Mouse (Mus musculus) layer of hippocampus, postnatal 36 days (tissue): ENCODE measurements around the gene Scin. TPM values are rescaled to one million over a fixed set of nuclear protein-coding genes. Genes with fewer than 3 reads are reported as not detected.

Source experiments
- DNase-seq, 2 experiments: peaks; one replicate each; pipeline ENCODE4 v3.0.0; 2022
- total RNA-seq, 2 experiments: library from RNA; stranded (reverse); gene quantifications; 2 replicates each; pipeline ENCODE4 v1.2.3; 2021

The Scin gene
- total RNA-seq, 2 experiments from 2014 or later = 1.7 to 2.6 TPM

DNA sequence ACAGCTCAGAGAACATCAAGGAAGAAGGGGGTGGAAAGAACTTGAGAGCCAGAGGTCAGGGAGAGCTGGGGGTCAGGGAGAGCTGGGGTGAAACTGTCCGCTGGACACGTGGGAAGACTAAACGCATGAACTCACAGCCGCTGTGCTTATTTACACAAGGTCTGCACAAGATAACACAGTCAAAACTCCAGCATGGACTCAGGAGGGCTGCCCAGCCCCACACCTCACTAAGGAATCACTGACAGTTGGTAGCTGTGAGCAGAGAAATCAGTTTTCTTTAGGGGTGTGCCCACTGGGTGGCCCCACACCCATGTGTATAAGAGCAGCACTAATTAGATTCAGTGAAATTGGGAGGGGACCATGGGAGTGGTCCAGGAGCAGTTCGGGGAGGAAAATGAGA, 27.2 kb downstream of the Scin start:
- DNase-seq = no peak

DNA sequence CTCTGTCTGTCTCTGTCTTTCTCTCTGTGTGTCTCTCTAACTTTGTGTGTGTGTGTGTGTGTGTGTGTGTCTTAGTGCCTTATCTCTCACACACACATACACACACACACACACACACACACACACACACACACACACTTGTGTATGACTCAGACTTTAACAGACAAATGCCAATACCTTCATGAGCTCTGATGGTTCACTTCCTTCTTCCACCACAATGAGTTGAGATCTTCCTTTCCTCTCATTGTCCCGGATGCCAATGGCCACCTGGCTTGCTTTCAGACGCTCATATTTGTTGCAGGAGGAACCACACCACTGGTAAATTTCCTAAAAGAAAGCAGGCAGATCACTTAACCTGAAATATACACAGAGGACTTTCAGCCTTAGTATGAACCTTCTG, 29.3 kb downstream of the Scin start:
- DNase-seq = no peak

DNA sequence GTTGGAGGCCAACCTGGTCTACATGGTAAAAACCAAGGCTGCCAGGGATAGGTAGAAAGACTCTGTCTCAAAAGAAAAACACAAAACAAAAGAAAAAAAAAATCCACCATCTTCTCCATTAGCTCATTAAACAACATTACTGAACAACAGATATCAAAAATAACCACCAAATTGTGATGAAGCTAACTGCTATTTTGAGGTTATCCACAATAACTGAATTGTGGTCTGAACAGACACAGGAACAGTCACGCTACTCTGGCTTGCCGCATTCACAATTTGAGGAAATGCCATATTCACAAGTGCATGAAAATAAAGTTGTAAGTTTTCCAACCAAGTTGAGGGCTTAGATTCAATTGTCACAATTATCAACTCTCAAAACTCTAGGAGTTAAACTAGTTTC, 31.7 kb downstream of the Scin start:
- no peak for DNase-seq

DNA sequence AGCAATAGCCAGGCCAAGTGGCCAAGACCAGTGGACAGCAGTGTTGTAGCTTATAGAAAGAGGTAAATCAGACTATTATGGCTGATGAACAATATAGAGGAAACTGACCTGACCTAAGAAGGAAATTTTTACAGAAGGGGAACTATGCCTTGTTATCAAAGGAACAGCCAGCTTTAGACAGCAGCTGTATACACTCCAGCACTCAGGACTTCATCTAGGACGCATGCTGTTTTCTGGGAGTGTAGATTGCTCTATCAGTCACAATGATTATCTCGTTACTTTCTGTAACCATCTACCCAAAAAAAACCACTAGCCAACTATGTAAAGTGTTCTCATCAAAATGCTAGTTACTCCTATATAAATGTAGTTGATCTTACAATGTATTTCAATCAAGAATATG, 34.6 kb downstream of the Scin start:
- DNase-seq = no peak

DNA sequence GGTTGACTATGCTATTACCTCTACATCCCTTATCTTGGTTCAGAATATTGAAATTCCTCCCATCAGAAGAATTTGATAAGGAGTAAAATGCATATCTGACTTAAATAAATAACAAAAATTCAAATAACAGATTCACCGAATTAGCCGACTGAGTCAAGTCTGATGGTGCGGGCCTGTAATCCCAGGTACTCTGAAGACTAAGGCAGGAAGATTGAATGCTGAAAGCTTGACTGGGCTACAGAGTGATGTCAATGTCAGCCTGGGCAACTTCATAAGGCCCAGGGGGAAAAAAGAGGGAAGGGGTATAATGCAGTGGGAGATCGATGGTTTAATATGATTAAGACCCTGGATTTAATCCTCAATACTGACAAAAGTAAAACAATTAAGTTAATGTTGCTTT, 36.6 kb downstream of the Scin start:
- DNase-seq = no peak

- no peak for DNase-seq
Observed at GRCm38 (mm10) chr12:40097023-40097422, 37.0 kb downstream of the Scin start.

GRCm38 (mm10) chr12:40096453-40096852, 37.6 kb downstream of the Scin start:
- DNase-seq = no peak

DNA sequence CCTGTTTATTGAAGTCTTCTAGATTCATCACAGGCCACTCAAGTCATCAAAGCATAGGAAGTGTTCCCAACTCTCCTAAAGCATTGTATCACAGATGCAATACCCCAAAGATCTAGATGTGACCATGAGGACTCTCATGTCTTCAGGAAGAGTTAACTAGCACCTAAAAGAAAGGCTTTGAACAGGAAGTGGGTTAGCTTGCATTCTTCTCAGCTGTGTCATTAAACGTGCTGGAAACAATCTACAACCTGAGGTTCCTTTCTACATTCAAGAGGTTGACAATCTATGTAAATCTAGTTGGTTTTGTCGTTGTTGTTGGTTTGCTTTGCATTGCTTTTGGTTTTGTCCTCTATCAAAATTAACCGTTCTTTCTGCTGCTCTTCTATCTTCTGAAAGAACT, 44.0 kb downstream of the Scin start:
- no peak for DNase-seq

GRCm38 (mm10) chr12:40085731-40086322, 48.2 kb downstream of the Scin start:
- DNase-seq = peak; percentile 55 to 68

GRCm38 (mm10) chr12:40082453-40083238, 51.4 kb downstream of the Scin start:
- no peak for DNase-seq

DNA sequence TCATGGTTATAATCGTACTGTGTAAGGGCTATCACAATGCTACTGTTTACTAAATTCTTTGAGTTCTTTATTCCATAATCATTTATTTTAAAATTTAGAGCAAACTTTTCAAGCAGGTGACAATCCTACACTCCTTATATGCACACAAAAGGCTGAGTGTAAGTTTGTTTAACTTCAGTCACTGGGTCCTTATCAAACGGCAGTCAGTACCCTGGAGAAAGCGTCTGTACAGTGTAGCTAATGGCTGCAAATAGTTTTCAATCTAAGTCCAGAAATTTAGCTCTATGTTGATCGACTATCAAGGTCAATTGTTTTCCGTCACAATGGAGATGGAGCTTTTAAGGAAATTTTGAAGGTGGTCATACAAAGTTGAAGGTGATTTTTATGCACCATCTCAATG, 52.0 kb downstream of the Scin start:
- no peak for DNase-seq

- DNase-seq = no peak
Observed at GRCm38 (mm10) chr12:40073660-40074059, 60.4 kb downstream of the Scin start.

- DNase-seq = no peak
Observed at GRCm38 (mm10) chr12:40047024-40047423, 87.0 kb downstream of the Scin start.

- DNase-seq = no peak
Observed at GRCm38 (mm10) chr12:40043816-40044585, 90.0 kb downstream of the Scin start.

DNA sequence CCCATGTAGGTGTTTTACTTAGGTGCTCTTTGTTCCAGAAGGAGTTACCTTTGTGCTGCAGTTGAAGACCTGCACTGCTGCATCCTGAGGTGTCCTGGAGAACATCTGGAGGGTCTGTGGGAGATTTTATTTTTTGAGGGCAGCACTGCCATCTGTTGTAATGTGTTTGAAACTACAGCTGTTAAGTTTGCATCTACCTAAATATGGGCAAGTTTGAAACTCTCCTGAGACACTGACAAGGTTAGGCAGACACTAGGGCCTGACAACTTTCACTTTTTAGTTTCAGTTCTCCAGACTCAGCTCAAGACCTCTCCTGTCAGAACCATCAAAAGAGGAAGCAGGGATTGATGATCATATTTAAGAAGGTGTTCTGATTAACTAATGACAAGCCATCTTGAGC, 94.0 kb downstream of the Scin start:
- no peak for DNase-seq

DNA sequence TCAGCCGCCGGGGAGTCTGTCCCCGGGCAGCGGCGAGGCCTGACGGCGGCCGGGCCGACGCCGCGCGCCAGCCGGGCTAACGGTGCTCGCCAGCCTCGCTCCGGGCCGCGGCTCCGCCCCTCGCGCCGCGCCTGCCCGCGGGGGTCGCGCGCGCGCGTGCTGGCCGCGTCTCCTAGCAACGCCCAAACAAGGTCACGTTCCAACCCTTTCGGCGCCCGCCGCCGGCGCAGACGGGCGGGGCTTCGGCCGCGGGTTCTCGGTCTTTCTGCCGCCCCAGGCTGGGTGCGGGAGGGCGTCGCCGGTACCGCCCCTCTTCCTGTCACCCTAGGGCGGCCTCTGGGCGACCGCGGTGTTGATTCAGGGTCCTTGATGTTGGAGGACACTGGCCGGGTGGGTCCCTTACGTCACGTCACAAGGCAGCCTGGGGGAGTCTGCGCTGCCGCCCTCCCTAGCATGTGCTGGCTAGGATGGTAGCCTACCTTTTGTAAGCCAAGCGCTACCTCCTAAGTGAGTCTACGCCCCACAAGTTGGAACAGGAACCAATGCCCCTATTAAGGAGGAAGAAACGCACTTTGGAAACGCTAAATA, 96.1 kb downstream of the Scin start, which contains the start of gene Arl4a:
Gene Arl4a, minus strand, starts transcription at position 150 of the 588 bp plus-strand sequence.
- peak; percentile 87 to 88 for DNase-seq

DNA sequence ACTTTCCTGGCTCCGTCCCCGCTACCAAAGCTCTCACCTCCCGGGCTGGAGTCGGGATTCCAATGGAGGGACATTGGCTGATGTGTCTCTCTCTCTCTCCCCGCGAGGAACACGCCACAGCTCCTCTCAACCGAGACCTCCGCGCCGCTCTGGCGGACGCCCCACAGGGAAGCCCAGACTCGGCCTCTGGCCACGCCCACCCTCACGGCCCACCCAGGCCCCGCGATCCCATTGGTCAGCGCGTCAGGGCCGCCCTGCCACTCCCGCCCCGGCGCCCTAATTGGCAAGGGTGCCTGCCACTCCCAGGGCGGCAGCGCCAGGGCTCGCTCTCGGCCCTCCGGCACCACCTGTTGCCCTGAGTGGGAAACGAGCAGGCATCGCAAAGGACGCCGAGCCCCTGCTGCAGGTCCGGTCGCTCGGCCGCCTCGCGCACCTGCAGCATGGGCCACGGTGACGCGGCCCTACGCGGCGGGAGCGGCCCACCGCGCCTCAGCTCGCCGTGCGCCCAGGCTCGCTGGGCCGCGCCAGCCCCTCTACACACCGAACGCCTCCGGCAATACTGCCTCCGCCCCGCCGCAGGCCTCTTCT, 96.7 kb downstream of the Scin start:
- DNase-seq = peak; percentile 97

DNA sequence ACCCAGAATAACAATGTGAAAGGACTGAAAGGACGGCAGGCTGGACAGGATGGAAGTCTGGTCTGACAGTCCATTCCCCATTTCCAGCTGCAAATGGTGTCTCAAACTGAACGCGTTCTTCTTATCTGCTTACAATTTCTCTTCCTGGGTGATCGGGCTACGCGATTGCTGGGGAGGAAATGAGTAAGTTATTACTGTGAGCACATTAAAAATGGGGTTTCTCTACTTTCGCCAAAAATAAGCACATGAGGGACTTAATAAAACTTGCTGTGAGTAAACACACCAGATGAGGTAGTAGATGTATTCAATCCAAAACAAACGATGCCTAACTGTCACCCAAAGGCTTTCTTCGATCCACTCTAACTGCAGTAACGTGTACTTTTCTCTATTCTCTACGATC, 97.4 kb downstream of the Scin start:
- DNase-seq = no peak

DNA sequence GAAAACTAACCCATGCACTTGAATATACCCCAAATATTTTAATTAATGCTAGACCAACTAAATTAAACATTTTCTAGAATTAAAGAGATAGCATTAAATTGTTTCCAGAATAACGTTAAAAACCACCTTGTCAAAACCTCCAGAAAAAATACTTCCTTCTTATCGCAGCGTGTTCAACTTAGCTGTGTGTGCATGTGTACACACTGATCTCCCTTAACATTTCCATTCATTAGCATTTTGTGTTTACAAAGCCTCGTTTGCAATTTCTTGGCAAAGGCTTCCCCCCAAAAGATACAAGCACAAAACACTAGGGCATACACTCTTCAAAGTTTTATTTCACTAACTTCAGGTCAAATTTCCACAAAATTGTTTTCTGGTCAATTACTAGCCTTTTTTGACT, 98.5 kb downstream of the Scin start:
- DNase-seq = no peak

DNA sequence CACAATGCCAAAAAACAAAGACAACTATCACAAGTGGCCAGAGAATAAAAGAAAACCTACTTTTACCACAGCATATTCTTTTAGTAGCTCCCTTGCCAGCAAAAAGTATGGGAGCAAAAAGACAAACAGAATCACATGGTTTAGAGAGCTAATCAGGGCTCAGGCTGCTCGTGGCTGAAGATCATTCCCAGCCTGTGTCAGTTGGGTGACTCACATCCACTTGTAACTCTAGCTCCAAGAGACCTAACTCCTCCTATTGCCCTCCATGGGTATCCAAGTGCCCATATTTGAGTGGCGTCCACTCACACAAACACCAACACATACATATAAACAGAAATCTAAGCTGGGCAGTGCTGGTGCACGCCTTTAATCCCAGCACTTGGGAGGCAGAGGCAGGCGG, 104.8 kb downstream of the Scin start:
- DNase-seq = no peak

DNA sequence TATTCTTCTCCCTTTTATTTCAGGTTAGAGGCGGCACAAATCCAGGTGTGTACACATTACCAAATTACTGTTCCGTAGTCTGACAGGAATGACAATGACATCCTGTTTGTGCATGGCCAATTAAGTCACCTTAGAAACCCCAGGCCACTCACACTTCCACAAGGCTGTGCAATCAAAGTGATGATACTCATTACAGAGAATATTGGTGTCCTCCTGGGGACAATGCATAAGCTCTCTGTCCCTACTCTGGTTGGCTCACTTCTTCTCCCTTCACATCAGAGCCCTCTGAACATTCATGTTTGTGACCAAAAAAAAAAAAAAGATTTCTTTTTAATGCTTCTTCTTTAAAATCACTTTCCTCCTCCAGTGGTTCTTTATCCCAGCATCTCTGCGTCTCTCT, 106.2 kb downstream of the Scin start:
- DNase-seq = no peak

DNA sequence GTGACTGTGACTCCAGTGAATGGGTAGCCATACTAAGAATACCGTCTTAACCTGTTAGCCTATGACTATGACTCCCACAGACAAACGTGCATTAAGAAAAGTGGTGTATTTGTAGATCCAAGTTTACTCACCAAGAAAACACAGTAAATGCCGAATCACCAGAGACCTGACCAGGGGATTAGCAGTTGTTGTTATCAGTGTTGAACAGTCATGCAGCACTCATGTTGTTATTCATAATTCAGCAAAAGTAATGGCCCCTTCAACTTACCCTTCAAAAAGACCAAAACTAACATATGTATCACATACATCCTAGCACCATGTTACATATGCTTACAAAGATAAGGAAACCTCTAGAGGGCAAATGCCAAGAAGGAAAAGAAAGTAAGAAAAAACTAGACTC, 106.6 kb downstream of the Scin start:
- DNase-seq = no peak

GRCm38 (mm10) chr12:40023918-40024317, 110.1 kb downstream of the Scin start:
- no peak for DNase-seq
